Mouse (Mus musculus) A20 (cell line): ENCODE results near the gene Socs4.
A peak's percentile ranks its signal among the peaks of the same experiment; 100 is the strongest.

Source experiments
- DNase-seq: peaks from one replicate; pipeline ENCODE4 v3.0.0-alpha.2; 2011; ENCODE audit warnings: low read depth, low spot score

Socs4 gene

GRCm38 (mm10) chr14:47276637-47277393 lies at the start of gene Socs4, which contains the start of gene Wdhd1:
TSS of gene Socs4 (plus strand) at chr14:47276931.
TSS of gene Wdhd1 (minus strand) at chr14:47276857.
- DNase-seq: peak; percentile 96

GRCm38 (mm10) chr14:47229796-47230376 lies 46.8 kb upstream of the Socs4 start:
- no peak for DNase-seq

- DNase-seq: no peak
Measured at GRCm38 (mm10) chr14:47233602-47234001, 43.1 kb upstream of the Socs4 start.

DNA sequence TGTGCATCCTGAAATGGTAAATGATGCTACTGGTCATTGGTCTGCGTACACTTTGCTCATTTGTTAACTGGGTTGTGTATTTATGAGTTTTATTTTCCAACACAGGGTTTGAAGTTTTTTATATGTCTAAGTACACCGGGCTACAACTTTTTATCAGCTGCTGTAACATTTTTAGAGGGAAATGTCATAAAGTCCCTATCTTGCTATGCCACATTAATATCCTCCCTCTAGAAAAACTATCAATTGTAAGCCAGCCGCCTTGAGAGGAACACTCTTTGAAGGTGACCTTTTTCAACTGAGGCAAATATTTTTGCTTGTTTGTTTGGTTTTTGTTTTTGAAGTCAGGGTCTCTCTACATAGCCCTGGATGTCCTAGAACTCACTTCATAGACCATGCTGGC lies 42.7 kb upstream of the Socs4 start:
- no peak for DNase-seq

DNA sequence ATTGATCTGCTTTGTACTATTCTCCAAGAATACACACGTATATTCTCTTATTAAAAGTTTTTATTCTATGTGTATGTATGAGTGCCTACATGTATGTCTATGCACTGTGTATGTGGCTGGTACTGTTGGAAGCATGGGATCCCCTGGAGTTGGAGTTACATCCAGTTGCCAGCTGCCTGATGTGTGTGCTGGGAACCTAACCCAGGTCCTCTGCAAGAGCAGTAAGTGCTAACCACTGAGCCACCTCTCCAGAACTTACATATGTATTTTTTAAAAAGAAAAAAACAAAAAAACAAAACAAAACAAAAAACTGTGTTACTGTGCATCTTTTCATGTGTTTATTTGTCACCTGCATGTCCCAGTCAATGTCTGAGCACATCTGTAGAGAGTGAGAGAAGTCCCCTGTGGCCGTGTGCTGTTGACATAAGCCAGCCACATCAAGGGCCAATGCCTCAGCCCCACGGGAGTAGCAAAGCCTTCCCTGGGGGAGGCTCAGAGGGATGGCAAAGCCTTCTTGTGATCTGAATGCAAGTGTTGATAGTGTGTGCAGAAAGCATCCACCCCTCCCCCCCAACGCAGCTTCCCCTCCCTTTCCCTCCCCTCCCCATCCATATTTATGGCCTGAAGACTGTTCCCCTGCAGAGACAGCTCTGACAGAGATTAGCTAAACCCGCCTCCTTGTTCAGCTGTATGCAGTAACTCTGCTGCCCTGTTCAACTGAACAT lies 42.0 kb upstream of the Socs4 start:
- peak; percentile 84 for DNase-seq

- DNase-seq: peak; percentile 26
Measured at GRCm38 (mm10) chr14:47236491-47236890, 40.2 kb upstream of the Socs4 start.

DNA sequence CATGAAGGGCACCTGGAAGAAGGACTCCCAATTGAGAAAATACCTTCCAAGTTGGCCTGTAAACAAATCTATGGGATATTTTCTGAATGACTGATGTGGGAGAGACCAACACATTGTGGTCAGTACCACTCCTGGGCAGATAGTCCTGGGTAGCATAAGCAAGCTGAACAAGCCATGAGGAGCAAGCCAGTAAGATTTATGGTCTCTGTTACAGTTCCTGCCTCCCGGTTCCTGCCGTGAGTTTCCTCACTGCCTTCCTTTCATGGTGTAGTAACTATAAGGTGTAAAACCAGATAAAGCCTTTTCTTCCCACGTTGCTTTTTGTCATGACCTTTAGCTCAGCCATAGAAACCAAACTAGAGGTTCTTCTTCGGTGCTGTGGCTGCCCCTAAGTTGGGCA lies 39.4 kb upstream of the Socs4 start:
- no peak for DNase-seq

- DNase-seq: no peak
Measured at GRCm38 (mm10) chr14:47240600-47240999, 36.1 kb upstream of the Socs4 start.

DNA sequence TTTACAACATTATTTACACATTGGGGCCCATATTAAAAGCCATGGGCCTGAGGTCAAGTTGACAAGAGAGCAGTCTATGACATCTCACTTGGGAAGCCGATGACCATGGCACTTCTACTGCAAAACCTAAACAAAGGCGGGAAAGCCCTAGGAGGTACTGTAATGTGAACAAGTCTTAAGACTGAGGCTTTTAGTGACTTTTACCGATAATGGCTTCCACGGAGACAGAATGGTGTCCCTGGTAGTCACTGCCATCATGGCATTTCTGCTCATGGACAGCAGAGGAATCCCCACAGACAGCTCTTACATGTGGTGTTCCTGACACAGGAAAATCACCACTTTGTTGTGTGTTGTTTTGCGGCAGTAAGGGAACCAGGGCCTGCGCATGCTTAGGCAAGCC lies 35.7 kb upstream of the Socs4 start:
- DNase-seq: no peak

DNA sequence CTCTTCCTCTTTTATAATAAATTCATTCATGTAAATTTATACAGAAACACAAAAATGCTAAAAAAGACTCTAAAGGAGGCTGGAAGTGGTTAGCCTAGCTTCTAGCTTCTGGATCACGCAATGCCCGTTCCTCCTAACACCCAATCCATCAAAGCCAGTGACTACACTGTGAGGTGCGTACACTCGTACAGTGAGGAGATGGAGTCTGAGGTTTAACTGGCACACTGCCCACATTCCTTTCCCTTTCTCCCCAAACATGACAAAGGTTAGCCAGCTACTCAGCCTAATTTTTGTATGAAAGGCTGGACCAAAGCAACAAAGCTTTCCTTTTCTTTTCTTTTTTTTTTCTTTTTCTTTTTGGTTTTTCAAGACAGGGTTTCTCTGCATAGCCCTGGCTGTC lies 34.0 kb upstream of the Socs4 start:
- no peak for DNase-seq

DNA sequence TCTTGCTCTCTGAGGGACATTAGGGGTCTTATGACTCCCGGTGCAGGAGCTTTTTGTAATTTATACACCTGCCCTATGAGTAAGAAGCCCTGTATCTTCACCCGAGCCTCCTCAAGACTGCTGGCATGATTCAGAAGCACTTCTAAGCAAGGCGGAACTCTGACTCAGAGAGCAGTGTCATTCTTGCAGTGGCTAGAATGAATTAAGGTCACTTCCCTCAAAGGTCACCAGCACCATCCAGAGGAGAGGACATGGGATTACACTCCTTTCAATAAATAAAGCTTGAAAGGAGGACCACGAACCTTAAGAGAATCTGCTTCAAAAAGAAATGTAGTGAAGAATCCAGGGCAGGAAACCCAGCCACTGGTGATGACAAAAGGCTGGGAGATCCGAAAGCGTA lies 26.9 kb upstream of the Socs4 start:
- DNase-seq: no peak

GRCm38 (mm10) chr14:47264866-47265265 lies 11.9 kb upstream of the Socs4 start:
- DNase-seq: no peak

DNA sequence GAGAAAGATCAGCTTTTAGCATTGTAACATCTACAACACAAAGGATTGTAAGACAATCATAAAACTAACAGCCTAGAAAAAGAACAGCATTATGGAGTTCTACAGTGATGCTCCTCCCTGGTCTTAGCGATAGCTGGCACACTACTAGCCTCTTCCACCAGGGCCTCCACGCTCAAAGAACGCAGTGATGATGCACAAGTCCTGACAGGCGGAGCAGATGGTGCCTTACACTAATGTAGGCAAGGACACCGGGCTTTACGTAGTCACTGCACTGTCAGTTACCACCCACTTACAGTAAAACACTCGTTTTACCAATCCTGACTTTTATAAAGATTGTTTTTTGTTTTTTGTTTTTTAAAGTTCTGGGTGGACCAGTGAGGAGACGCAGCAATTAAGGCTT lies 10.9 kb upstream of the Socs4 start:
- DNase-seq: no peak

DNA sequence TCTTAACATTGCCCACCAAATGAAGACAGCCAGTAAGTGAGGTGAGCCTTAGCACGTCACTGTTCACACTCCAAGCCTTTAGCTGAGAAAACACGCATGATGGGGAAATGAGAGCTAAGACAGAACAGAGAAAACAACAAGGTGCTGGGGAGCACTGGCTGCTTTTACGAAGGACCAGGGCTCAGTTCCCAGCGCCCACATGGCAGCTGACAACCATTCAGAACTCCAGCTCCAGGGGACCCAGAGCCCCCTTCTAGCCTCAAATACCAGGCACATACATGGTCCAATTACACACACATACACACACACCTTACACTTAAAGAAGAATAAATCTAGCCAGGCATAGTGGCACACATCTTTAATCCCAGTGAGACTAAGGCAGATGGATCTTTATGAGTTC lies 7.7 kb upstream of the Socs4 start:
- DNase-seq: no peak

DNA sequence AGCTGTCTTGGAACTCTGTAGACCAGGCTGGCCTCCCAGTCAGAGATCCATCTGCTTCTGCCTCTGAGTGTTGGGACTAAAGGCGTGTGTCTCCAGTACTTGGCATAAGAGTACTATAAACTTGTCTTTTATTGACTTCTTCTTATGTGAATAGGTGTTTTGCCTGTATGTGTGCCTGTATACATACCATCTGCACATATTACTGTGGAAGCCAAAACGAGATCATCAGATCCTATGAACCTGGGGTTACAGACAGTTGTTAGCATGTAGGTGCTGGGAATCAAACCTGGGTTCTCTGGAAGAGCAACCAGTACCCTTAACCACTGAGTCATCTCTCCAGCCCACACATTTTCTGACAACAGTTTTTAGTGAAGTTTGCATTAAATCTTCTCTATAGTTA lies 7.0 kb upstream of the Socs4 start:
- DNase-seq: no peak

GRCm38 (mm10) chr14:47273751-47274150 lies 3.0 kb upstream of the Socs4 start:
- no peak for DNase-seq

DNA sequence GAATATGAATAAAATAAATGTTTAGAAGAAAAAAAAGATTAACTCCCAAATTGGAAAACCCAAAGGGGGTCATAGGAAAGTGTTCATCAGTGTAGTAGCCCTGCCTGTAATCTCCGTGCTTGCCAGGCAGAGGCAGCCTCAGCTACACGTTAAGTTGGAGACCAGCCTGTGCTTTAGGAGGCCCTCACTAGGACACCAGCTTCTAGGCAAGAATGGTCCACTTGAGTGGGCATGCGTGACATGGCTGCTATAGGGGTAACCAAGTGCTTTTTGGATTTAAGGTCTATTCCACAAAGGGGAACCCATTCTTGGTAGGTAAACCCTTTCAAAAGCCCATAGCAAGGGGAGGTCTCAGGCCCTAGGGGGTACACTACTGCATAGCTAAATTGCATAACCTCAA lies 1.3 kb upstream of the Socs4 start:
- peak; percentile 71 for DNase-seq

DNA sequence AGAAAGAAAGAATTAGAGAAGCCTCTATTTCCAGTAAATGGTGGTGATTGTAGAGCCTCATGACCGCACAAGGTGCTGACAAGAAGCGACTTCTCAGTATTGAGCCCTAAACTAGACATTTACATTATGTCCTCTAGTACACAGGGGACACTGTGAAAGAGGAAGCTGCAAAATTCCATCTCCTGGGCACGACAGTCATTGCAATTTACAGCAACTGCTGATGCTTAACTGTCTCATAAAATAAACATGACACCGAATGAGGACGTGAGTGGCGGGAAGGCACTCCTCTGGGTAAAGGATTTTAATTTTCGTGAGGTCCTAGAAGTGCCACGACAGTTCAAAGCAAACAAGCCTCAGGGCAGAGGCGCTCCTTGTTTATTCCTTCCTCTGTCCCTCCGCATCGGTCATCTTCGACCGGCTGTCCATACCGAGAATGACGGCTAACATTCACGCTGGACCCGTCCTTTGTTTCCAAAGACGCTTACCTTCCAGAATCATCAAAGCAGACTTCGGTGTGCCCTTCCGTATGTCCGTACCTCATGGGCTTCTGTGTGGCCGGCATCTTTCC lies 611 bp upstream of the Socs4 start:
- DNase-seq: peak; percentile 73

DNA sequence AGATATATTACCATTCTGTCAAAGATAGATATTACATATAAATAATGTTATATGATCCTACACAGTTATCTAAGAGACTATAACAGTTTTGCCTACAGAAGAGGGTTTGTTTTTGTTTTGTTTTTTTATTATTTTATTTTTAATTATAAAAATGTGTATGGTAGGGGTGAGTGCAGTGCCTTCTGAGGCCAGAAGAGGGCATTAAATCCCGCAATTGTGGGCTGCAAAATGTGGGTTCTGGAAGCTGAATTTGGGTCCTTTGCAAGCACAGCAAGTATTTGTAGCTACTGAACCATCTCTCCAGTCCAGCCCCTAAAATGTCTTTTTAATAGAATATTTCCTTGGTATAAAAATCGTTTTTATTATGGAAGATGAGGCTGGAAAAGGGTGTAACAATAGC lies 2.3 kb downstream of the Socs4 start:
- no peak for DNase-seq

GRCm38 (mm10) chr14:47281535-47281934 lies 4.8 kb downstream of the Socs4 start:
- no peak for DNase-seq

- DNase-seq: no peak
Measured at GRCm38 (mm10) chr14:47283568-47283967, 6.8 kb downstream of the Socs4 start.

DNA sequence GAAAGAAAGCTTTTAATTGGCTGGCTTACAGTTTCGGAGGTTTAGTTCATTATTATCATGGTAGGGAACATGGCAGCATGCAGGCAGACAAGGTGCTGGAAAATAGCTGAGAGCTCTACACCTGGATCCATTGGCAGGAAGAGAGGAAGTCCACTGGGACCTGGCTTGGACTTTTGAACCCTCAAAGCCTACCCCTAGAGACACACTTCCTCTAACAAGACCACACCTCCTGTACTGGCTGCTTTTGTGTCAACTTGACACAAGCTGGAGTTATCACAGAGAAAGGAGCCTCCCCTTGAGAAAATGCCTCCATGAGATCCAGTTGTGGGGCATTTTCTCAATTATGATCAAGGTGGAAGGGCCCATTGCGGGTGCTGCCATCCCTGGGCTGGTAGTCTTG lies 8.5 kb downstream of the Socs4 start:
- DNase-seq: peak; percentile 34
